Mouse (Mus musculus): Measurements from ENCODE around the gene Nf2. TPM values are rescaled to one million over a fixed set of nuclear protein-coding genes. Genes with fewer than 3 reads are reported as not detected.
A peak's percentile ranks its signal among the peaks of the same experiment; 100 is the strongest.
"Not testable (repeated sequence)": the region's sequence is repeated elsewhere in the genome, so short reads cannot be mapped to it uniquely, and the experiment has no call there.

Gene Nf2
- polyA plus RNA-seq, 1 experiment: 43.5 TPM

- WGBS: 90% methylated on average over 3 of the region's 3 CpGs
Observed at GRCm38 (mm10) chr11:4826152-4826778, 23.1 kb downstream of the Nf2 start.

GRCm38 (mm10) chr11:4823655-4824312 is 25.6 kb downstream of the Nf2 start:
- peak overlapping the region; percentile 64 for H3K27ac ChIP-seq (ENCODE audit: insufficient read depth, low read depth, low read length)
- no peak overlapping the region for H3K4me3 ChIP-seq (ENCODE audit: low read depth, low read length)
- H3K4me1 ChIP-seq (ENCODE audit: control insufficient read depth, insufficient read depth, insufficient read length, low read length): peaks cover 16% of the 10 kb centered on the region; the same call in 1 of the 2 replicates
- H3K27me3 ChIP-seq (ENCODE audit: control insufficient read depth, insufficient read depth, low read length): no peaks in the 10 kb centered on the region
- TF ChIP-seq CTCF (IDR thresholded peaks at IDR 0.05; ENCODE audit: extremely low read depth, insufficient read length, insufficient replicate concordance, low read depth, low read length) (no peak), POLR2A (IDR thresholded peaks at IDR 0.05; ENCODE audit: low read depth, low read length) (no peak)
- peaks cover 3% of the 10 kb centered on the region; the same call in 1 of the 2 replicates for H3K36me3 ChIP-seq (ENCODE audit: control insufficient read depth, insufficient read depth, low read length)
- 34% methylated on average over 6 of the region's 6 CpGs for WGBS

More at GRCm38 (mm10) chr11:4826152-4826778, 23.1 kb downstream of the Nf2 start:
- no peaks in the 10 kb centered on the region for H3K36me3 ChIP-seq (ENCODE audit: control insufficient read depth, insufficient read depth, low read length)
- H3K4me3 ChIP-seq (ENCODE audit: low read depth, low read length): no peak overlapping the region
- no peak overlapping the region for H3K27ac ChIP-seq (ENCODE audit: insufficient read depth, low read depth, low read length)
- no peaks in the 10 kb centered on the region for H3K27me3 ChIP-seq (ENCODE audit: control insufficient read depth, insufficient read depth, low read length)
- no peak for TF ChIP-seq POLR2A (IDR thresholded peaks at IDR 0.05; ENCODE audit: low read depth, low read length)
- no peak for TF ChIP-seq CTCF (IDR thresholded peaks at IDR 0.05; ENCODE audit: extremely low read depth, insufficient read length, insufficient replicate concordance, low read depth, low read length)
- peaks cover 16% of the 10 kb centered on the region; the same call in 1 of the 2 replicates for H3K4me1 ChIP-seq (ENCODE audit: control insufficient read depth, insufficient read depth, insufficient read length, low read length)

GRCm38 (mm10) chr11:4822446-4822842 is 26.9 kb downstream of the Nf2 start:
- H3K4me3 ChIP-seq (ENCODE audit: low read depth, low read length); H3K27me3 ChIP-seq (ENCODE audit: control insufficient read depth, insufficient read depth, low read length); H3K27ac ChIP-seq (ENCODE audit: insufficient read depth, low read depth, low read length); H3K36me3 ChIP-seq (ENCODE audit: control insufficient read depth, insufficient read depth, low read length): not testable (repeated sequence)
- 97% methylated on average over 4 of the region's 4 CpGs for WGBS
- peaks cover 16% of the 10 kb centered on the region; the same call in 1 of the 2 replicates for H3K4me1 ChIP-seq (ENCODE audit: control insufficient read depth, insufficient read depth, insufficient read length, low read length)

- H3K4me1 ChIP-seq (ENCODE audit: control insufficient read depth, insufficient read depth, insufficient read length, low read length): peaks cover 13% of the 10 kb centered on the region; the same call in 1 of the 2 replicates
- 28% methylated on average over 7 of the region's 7 CpGs for WGBS
- no peak for TF ChIP-seq POLR2A (IDR thresholded peaks at IDR 0.05; ENCODE audit: low read depth, low read length)
- no peak for TF ChIP-seq CTCF (IDR thresholded peaks at IDR 0.05; ENCODE audit: extremely low read depth, insufficient read length, insufficient replicate concordance, low read depth, low read length)
- no peak overlapping the region for H3K4me3 ChIP-seq (ENCODE audit: low read depth, low read length)
- no peaks in the 10 kb centered on the region for H3K27me3 ChIP-seq (ENCODE audit: control insufficient read depth, insufficient read depth, low read length)
- H3K36me3 ChIP-seq (ENCODE audit: control insufficient read depth, insufficient read depth, low read length): peaks cover 4% of the 10 kb centered on the region; the same call in 1 of the 2 replicates
- H3K27ac ChIP-seq (ENCODE audit: insufficient read depth, low read depth, low read length): no peak overlapping the region
Observed at GRCm38 (mm10) chr11:4821492-4822445, 27.6 kb downstream of the Nf2 start.

- TF ChIP-seq CTCF (IDR thresholded peaks at IDR 0.05; ENCODE audit: extremely low read depth, insufficient read length, insufficient replicate concordance, low read depth, low read length): no peak
- no peak for TF ChIP-seq POLR2A (IDR thresholded peaks at IDR 0.05; ENCODE audit: low read depth, low read length)
- Histone ChIP-seq H3K4me3 (ENCODE audit: low read depth, low read length) (no peak overlapping the region), H3K36me3 (ENCODE audit: control insufficient read depth, insufficient read depth, low read length) (peaks cover 21% of the 10 kb centered on the region), H3K4me1 (ENCODE audit: control insufficient read depth, insufficient read depth, insufficient read length, low read length) (peaks cover 3% of the 10 kb centered on the region; the same call in 1 of the 2 replicates), H3K27me3 (ENCODE audit: control insufficient read depth, insufficient read depth, low read length) (no peaks in the 10 kb centered on the region), H3K27ac (ENCODE audit: insufficient read depth, low read depth, low read length) (no peak overlapping the region)
- 92% methylated on average over 7 of the region's 7 CpGs for WGBS
Observed at GRCm38 (mm10) chr11:4814507-4815450, 34.6 kb downstream of the Nf2 start.

- TF ChIP-seq POLR2A (IDR thresholded peaks at IDR 0.05; ENCODE audit: low read depth, low read length): no peak
- H3K4me1 ChIP-seq (ENCODE audit: control insufficient read depth, insufficient read depth, insufficient read length, low read length): peaks cover 15% of the 10 kb centered on the region
- 88% methylated on average over 6 of the region's 6 CpGs for WGBS
Observed at GRCm38 (mm10) chr11:4808311-4808710, 41.0 kb downstream of the Nf2 start.

More at GRCm38 (mm10) chr11:4808311-4808710, 41.0 kb downstream of the Nf2 start:
- Histone ChIP-seq H3K36me3 (ENCODE audit: control insufficient read depth, insufficient read depth, low read length) (peaks cover 10% of the 10 kb centered on the region), H3K27ac (ENCODE audit: insufficient read depth, low read depth, low read length) (no peak overlapping the region), H3K4me3 (ENCODE audit: low read depth, low read length) (no peak overlapping the region), H3K27me3 (ENCODE audit: control insufficient read depth, insufficient read depth, low read length) (no peaks in the 10 kb centered on the region)
